Mouse (Mus musculus) heart, embryonic 12.5 days (tissue): ENCODE measurements around the gene Cdipt. TPM values are rescaled to one million over a fixed set of nuclear protein-coding genes. Genes with fewer than 3 reads are reported as not detected.
A peak's percentile ranks its signal among the peaks of the same experiment; 100 is the strongest.

Experiments used
- ATAC-seq: fragments of 200-750 bp; cut with Nextera tagmentation; 2 replicates; pipeline ENCODE4 v1.8.0; 2017; ENCODE audit warnings: moderate TSS enrichment, moderate library complexity; ENCODE audit not compliant: insufficient number of reproducible peaks, low FRiP score
- H3K27ac ChIP-seq: fragments of 300-500 bp; sonication (generic); 2 replicates; pipeline ENCODE4 v1.5.1; 2016; ENCODE audit warnings: mild to moderate bottlenecking, moderate library complexity; ENCODE audit not compliant: poor library complexity, severe bottlenecking
- H3K27me3 ChIP-seq: fragments of 300-500 bp; sonication (generic); replicated peaks from 2 replicates; pipeline ENCODE4 v1.6.1; 2016; ENCODE audit warnings: mild to moderate bottlenecking, moderate library complexity
- H3K36me3 ChIP-seq: fragments of 300-500 bp; sonication (generic); 2 replicates; pipeline ENCODE4 v1.6.1; 2016; ENCODE audit warnings: mild to moderate bottlenecking, moderate library complexity
- H3K4me1 ChIP-seq: fragments of 300-500 bp; sonication (generic); replicated peaks from 2 replicates; pipeline ENCODE4 v1.6.1; 2016; ENCODE audit warnings: mild to moderate bottlenecking
- H3K4me2 ChIP-seq: fragments of 300-500 bp; sonication (generic); 2 replicates; pipeline ENCODE4 v1.6.1; 2016; ENCODE audit warnings: mild to moderate bottlenecking, moderate library complexity
- H3K4me3 ChIP-seq: fragments of 300-500 bp; sonication (generic); 2 replicates; pipeline ENCODE4 v1.5.1; 2016; ENCODE audit warnings: mild to moderate bottlenecking
- H3K9ac ChIP-seq: fragments of 300-500 bp; sonication (generic); 2 replicates; pipeline ENCODE4 v1.6.1; 2016; ENCODE audit warnings: mild to moderate bottlenecking, moderate library complexity
- H3K9me3 ChIP-seq: fragments of 300-500 bp; sonication (generic); replicated peaks from 2 replicates; pipeline ENCODE4 v1.6.1; 2016; ENCODE audit warnings: mild to moderate bottlenecking, moderate library complexity
- WGBS: fragments of 180-500 bp; shearing (Covaris S2); methylation state at CpG from one replicate; pipeline ENCODE4 v1.1.7; 2016; 5-methylcytosine and 5-hydroxymethylcytosine counted together
- polyA plus RNA-seq: library from polyadenylated mRNA; unstranded; fragments of >200 nt; fragmentation: Nextera tagmentation; extraction: Ambion mirVana; gene quantifications from 2 replicates; pipeline ENCODE4 v1.2.1, GENCODE M21; 2016

Cdipt gene
- polyA plus RNA-seq, 1 experiment from 2014 or later: 75.5 TPM

DNA sequence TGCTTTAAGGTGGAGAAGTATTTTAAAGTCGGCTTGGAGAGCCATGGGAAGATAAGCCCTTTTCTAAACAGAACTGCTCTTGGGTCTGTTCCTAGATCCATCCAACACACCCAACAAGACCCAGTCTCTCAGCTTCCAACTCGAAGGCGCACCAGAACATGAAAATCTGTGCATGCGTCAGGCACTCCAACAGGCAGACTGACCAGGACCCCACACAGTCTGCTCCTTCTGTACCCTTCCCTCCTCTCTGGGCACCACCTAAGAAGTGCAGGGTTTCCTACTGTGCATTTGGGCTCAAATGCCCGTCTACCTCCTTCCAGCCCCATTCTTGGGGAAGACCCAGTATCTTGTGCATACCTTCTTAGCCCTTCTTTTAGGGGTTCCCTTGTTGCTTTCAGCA lies 44.8 kb downstream of the Cdipt start:
- 39% methylated on average over 5 of the region's 5 CpGs for WGBS
- 0 out of 2 replicates have a peak overlapping the region, but pooled peaks have one; percentile 1 for H3K27ac ChIP-seq
- peak overlapping the region; percentile 70 for H3K9ac ChIP-seq
- no peak for ATAC-seq
- H3K4me3 ChIP-seq: peak overlapping the region; percentile 42
- peak overlapping the region; percentile 87 for H3K4me2 ChIP-seq
- H3K9me3 ChIP-seq: no peaks in the 10 kb centered on the region
- peaks cover 38% of the 10 kb centered on the region for H3K36me3 ChIP-seq
- no peaks in the 10 kb centered on the region for H3K27me3 ChIP-seq
- H3K4me1 ChIP-seq: peaks cover 59% of the 10 kb centered on the region

DNA sequence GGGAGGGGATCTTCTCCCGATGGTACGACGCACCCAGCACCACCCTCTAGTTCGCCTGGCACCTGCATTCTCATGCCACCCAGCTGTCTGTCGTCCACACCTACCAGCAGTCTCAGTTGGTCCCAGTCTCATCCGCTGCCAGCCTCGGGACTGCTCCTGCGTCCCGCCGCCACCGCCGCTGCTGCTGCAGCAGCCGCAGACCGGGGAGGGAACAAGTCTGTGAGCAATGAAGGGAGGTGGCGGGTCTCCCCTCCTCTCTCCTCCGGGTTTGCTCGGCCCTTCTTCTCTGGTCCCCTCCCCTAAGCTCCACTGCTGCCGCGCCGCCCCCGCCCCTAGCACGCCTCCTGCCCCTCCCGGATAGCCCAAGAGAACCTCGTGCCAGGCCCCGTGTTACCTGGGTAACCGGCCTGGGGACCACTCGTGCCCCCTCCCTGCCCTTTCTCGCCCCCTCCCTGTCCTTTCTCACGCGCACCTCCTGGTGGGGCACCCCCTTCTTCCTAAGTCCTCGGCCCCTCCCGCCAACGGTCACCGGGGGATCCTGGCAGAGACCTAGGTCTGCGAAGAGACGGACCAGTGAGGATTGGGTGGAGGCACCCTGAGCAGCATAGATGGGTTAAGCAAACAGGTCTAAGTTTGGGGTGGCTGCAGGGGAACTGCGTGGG lies 45.3 kb downstream of the Cdipt start, which contains the start of the genes Gm42742 and Prrt2:
Gm42742 (minus strand) TSS at position 197 of the 662 bp plus-strand sequence.
Prrt2 (minus strand) TSS at position 311 of the 662 bp plus-strand sequence.
- H3K9me3 ChIP-seq: no peaks in the 10 kb centered on the region
- no peaks in the 10 kb centered on the region for H3K27me3 ChIP-seq
- H3K4me2 ChIP-seq: peak within 1 kb of the TSS; percentile 87
- H3K27ac ChIP-seq: peak within 1 kb of the TSS; percentile 19; the same call in 1 of the 2 replicates
- H3K4me3 ChIP-seq: peak within 1 kb of the TSS; percentile 42
- WGBS: 1% methylated on average over 32 of the region's 37 CpGs
- peaks cover 54% of the 10 kb centered on the region for H3K4me1 ChIP-seq
- H3K9ac ChIP-seq: peak within 1 kb of the TSS; percentile 70
- peaks cover 34% of the 10 kb centered on the region for H3K36me3 ChIP-seq
- ATAC-seq: no peak

- peak overlapping the region; percentile 87 for H3K4me2 ChIP-seq
- no peak for ATAC-seq
- H3K4me1 ChIP-seq: peaks cover 54% of the 10 kb centered on the region
- H3K4me3 ChIP-seq: peak overlapping the region; percentile 42
- peak overlapping the region; percentile 97 for H3K9ac ChIP-seq
- H3K27ac ChIP-seq: peak overlapping the region; percentile 19; the same call in 1 of the 2 replicates
- H3K36me3 ChIP-seq: peaks cover 34% of the 10 kb centered on the region
- H3K27me3 ChIP-seq: no peaks in the 10 kb centered on the region
- whole genome bisulfite sequencing: 56% methylated on average over 5 of the region's 5 CpGs
- H3K9me3 ChIP-seq: no peaks in the 10 kb centered on the region
Observed at GRCm38 (mm10) chr7:127021563-127022527, 46.1 kb downstream of the Cdipt start.

DNA sequence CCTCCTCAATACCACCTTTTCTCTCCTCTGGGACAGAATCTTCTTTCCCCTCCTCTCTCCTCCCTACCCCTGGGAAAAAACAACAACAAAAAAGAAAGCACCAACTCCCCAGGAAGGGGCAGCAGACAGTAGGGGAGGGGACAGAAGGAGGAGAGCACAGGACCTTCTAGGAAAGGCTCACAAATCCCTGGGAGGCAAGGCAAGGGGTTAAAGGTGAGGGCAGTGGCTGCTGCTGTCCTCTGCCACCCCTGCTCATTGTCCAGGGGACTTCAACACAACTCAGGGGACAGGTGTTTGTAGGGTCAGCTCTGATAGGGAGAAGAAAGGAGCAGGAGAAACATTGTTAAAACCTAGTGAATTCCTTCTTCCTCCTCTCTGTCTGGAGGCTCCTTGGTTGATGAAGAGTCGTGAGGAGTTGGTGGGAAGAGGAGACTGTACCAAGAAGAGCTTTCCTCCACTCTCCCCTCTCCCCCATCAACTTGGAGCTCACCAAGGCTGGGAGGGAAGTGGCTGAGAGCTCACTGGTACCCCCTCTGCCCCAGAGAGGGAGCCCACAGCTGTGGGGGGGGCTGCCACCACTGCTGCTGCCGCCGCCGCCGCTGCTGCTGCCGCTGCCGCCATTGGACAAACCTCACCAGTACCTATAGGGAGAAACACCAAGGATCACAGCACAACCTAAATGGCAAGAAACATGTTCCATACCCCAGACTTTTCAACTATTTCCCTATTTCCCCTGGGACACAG lies 47.0 kb downstream of the Cdipt start:
- peaks cover 55% of the 10 kb centered on the region for H3K4me1 ChIP-seq
- 84% methylated on average over 7 of the region's 7 CpGs for WGBS
- peaks cover 35% of the 10 kb centered on the region for H3K36me3 ChIP-seq
- H3K4me3 ChIP-seq: no peak overlapping the region; the same call in 1 of the 2 replicates
- H3K9ac ChIP-seq: peak overlapping the region; percentile 97
- H3K27ac ChIP-seq: no peak overlapping the region
- peak overlapping the region; percentile 97 for H3K4me2 ChIP-seq
- no peaks in the 10 kb centered on the region for H3K27me3 ChIP-seq
- ATAC-seq: no peak
- H3K9me3 ChIP-seq: no peaks in the 10 kb centered on the region

DNA sequence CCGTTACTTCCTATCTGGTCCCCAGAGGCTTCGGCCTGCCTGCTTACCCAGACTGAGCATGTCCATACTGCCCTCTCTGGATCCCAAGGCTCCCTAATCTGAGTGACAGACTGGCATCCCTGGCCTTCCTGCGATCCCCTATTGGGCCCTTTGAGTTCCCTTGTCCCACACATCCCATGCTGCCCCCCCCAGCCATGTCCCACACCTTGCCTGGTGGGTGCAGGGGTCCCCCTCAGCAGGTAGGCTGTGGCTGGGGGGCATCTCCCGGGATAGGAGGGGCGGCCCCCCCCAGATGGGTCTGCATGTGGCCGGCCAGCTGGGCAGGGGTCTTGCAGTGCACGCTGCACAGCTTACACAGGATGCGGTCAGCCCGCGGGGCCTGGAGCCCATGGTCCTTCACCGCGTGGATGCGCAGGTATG lies 47.6 kb downstream of the Cdipt start:
- Histone ChIP-seq H3K27me3 (no peaks in the 10 kb centered on the region), H3K9me3 (no peaks in the 10 kb centered on the region), H3K4me2 (peak overlapping the region; percentile 97), H3K36me3 (peaks cover 40% of the 10 kb centered on the region), H3K4me1 (peaks cover 61% of the 10 kb centered on the region), H3K4me3 (peak overlapping the region; percentile 94), H3K9ac (peak overlapping the region; percentile 97), H3K27ac (peak overlapping the region; percentile 34; the same call in 1 of the 2 replicates)
- no peak for ATAC-seq
- WGBS: 81% methylated on average over 13 of the region's 13 CpGs

GRCm38 (mm10) chr7:127023896-127024690 lies 48.4 kb downstream of the Cdipt start:
- H3K27me3 ChIP-seq: no peaks in the 10 kb centered on the region
- H3K9ac ChIP-seq: peak overlapping the region; percentile 97
- peak overlapping the region; percentile 99 for H3K27ac ChIP-seq
- peaks cover 48% of the 10 kb centered on the region for H3K36me3 ChIP-seq
- ATAC-seq: no peak
- H3K4me2 ChIP-seq: peak overlapping the region; percentile 97
- peak overlapping the region; percentile 94 for H3K4me3 ChIP-seq
- peaks cover 59% of the 10 kb centered on the region for H3K4me1 ChIP-seq
- no peaks in the 10 kb centered on the region for H3K9me3 ChIP-seq
- 28% methylated on average over 19 of the region's 19 CpGs for WGBS

DNA sequence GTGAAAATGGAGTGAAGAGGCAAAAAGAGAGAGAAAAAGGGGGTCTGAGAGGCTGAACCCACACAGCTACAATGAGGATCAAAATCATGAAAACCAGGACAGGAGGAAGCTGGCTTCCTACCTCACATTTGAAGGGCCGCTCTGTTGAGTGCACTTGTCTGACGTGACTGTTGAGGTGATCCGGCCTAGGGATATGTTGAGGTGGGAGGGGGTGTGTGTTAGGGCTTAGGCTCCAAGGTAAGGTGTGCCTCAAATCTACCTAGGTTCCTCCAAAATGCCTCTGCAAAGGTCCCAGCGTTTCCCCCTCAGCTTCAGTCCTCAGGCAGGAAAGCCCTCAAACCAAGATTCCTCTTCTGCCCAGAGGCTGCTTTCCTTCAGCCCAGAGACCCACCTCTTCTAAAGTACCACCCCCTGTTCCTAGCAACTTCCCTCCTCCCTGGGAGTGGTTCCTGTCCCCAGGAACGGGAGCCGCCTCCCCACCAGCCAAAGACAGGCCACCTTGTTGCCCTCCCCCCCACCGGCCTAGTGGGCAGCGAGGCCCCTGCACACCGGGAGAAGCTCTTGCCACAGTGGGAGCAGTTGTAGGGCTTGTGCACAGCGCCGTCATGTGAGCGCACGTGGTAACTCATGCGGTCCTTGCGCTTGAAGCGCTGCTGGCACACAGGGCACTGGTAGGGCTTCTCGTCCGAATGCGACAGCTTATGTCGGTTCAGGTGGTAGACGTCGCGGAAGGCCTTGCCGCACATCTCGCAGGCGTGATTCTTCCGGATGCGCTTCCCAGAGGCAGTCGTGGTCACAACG lies 49.2 kb downstream of the Cdipt start:
- peaks cover 56% of the 10 kb centered on the region for H3K36me3 ChIP-seq

DNA sequence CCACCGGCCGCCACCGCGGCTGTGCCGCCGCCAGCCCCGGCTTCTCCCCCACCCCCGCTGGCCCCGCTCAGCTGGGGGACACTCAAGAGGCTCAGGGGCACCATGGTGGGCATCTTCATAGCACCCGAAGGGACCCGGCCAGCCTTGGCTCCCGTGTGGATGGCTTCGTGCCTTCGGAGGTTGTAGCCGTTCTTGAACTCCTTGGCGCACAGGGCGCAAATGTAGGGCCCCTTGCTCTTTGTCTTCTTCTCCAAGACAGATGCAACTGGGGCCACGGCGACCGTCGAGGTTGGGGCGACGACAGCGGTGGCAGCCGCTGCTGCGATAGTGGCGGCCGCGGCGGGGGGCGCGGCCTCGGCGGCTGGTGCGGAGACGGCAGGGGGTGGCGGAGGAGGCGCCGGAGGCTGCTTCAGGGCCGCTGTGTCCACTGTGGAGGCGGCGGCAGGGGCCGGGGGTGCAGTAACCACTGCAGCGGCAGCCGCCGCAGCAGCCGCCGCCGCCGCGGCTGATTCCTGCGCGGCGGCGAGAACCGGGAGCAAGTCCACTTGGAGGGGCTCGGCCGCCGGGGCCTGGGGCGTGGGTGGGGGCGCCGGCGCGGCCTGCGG lies 49.9 kb downstream of the Cdipt start:
- peak overlapping the region; percentile 97 for H3K4me2 ChIP-seq
- H3K27ac ChIP-seq: peak overlapping the region; percentile 99
- WGBS: under 1% methylated on average over 64 of the region's 65 CpGs
- H3K4me1 ChIP-seq: peaks cover 52% of the 10 kb centered on the region
- H3K9ac ChIP-seq: peak overlapping the region; percentile 97
- ATAC-seq: no peak
- peak overlapping the region; percentile 94 for H3K4me3 ChIP-seq
- H3K36me3 ChIP-seq: peaks cover 62% of the 10 kb centered on the region
- H3K27me3 ChIP-seq: no peaks in the 10 kb centered on the region
- H3K9me3 ChIP-seq: no peaks in the 10 kb centered on the region

More for the DNA sequence above, 49.2 kb downstream of the Cdipt start:
- H3K9ac ChIP-seq: peak overlapping the region; percentile 97
- peak; percentile 23 for ATAC-seq
- peak overlapping the region; percentile 99 for H3K27ac ChIP-seq
- WGBS: under 1% methylated on average over 30 of the region's 30 CpGs
- no peaks in the 10 kb centered on the region for H3K27me3 ChIP-seq
- H3K4me2 ChIP-seq: peak overlapping the region; percentile 97
- peaks cover 59% of the 10 kb centered on the region for H3K4me1 ChIP-seq
- peak overlapping the region; percentile 94 for H3K4me3 ChIP-seq
- H3K9me3 ChIP-seq: no peaks in the 10 kb centered on the region

DNA sequence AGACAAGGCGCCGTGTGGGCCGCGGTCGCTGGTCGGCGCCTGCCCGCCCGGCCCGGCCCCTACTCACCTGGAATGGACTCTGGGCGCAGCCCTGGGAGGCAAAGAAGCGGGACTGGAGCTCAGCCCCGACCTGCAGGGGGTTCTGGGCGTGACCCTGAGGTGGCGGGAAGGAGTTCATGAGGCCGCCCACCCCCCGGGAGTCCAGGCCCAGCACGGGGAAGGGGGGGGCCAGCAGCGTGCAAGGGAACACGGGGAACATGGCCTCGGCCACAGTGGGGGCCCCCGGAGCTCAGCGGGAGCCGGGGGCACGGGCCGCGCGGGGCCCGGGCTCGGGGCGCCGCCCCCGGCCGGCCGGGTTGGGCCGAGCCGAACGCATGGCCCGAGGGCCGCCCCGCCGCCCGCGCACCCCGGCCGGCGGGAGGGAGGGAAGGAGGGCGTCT lies 50.5 kb downstream of the Cdipt start:
- under 1% methylated on average over 29 of the region's 48 CpGs for WGBS
- H3K4me2 ChIP-seq: peak overlapping the region; percentile 97
- H3K9ac ChIP-seq: peak overlapping the region; percentile 97
- peaks cover 49% of the 10 kb centered on the region for H3K4me1 ChIP-seq
- H3K4me3 ChIP-seq: peak overlapping the region; percentile 94
- ATAC-seq: peak; percentile 37
- H3K27me3 ChIP-seq: no peaks in the 10 kb centered on the region
- H3K27ac ChIP-seq: peak overlapping the region; percentile 99
- no peaks in the 10 kb centered on the region for H3K9me3 ChIP-seq
- peaks cover 67% of the 10 kb centered on the region for H3K36me3 ChIP-seq
